ENCODE assay signal across 9 mouse cellular contexts in genomic region chr5:144794687-144795086, GRCm38 (mm10). TPM values are rescaled to one million over a fixed set of nuclear protein-coding genes. Genes with fewer than 3 reads are reported as not detected.
DNase-seq lines count a peak whose midpoint lies in the region; ATAC-seq lines count a peak whose summit lies in the region.
"Had no signal": no experiment of that assay in that cellular context is flagged by ENCODE, and none has a peak within 500 bp of the region (broad histone marks: within the 10 kb centered on the region; RNA-seq: fewer than 3 reads in every experiment).

No protein-coding gene starts in this region.

- H3K9me3 ChIP-seq in embryonic facial prominence, embryonic 11.5 days (replicated peaks; ENCODE audit: control insufficient read depth, low read length), result no peaks in the 10 kb centered on the region
- H3K9me3 ChIP-seq: embryonic facial prominence, embryonic 15.5 days had no signal

- DNase-seq in frontal cortex, adult 2 months (ENCODE audit: extremely low spot score in 1 of 2, low spot score in 1 of 2), result peak; percentile 18 to 52
- no peak for DNase-seq in frontal cortex, postnatal 14 days (ENCODE audit: low spot score in 2 of 2)
- DNase-seq in 3134 (ENCODE audit: extremely low read depth, insufficient read length, low spot score), result peak; percentile 36
- DNase-seq in NIH3T3 (ENCODE audit: low read depth), result peak; percentile 59
- DNase-seq in embryonic facial prominence, embryonic 11.5 days (ENCODE audit: low spot score), result peak; percentile 47
- peak; percentile 38 to 56 for DNase-seq in left cerebral cortex, postnatal 14 days (ENCODE audit: low spot score in 2 of 2)
- DNase-seq in retina, adult 2 months (ENCODE audit: low read depth, low spot score), result peak; percentile 11

- H3K27me3 ChIP-seq in embryonic facial prominence, embryonic 11.5 days (ENCODE audit: control insufficient read depth, insufficient read depth, low read length), result no peaks in the 10 kb centered on the region
- H3K27me3 ChIP-seq: embryonic facial prominence, embryonic 15.5 days had no signal

- no peak overlapping the region for H3K4me2 ChIP-seq in embryonic facial prominence, embryonic 11.5 days (ENCODE audit: low read depth, low read length)
- H3K4me2 ChIP-seq: embryonic facial prominence, embryonic 15.5 days had no signal

- H3K36me3 ChIP-seq in embryonic facial prominence, embryonic 11.5 days (replicated peaks; ENCODE audit: control insufficient read depth, insufficient read depth, low read depth, low read length), result peaks cover 27% of the 10 kb centered on the region

- H3K4me1 ChIP-seq in embryonic facial prominence, embryonic 11.5 days (ENCODE audit: control insufficient read depth, insufficient read depth, low read length), result no peaks in the 10 kb centered on the region
- H3K4me1 ChIP-seq: embryonic facial prominence, embryonic 15.5 days had no signal

- 82% methylated on average over 6 of the region's 6 CpGs for WGBS in embryonic facial prominence, embryonic 11.5 days

- H3K27ac ChIP-seq in embryonic facial prominence, embryonic 11.5 days (replicated peaks; ENCODE audit: low read depth, low read length), result no peak overlapping the region
- H3K27ac ChIP-seq: embryonic facial prominence, embryonic 15.5 days had no signal

- no peak overlapping the region for H3K4me3 ChIP-seq in embryonic facial prominence, embryonic 11.5 days (ENCODE audit: low read depth, low read length)
- H3K4me3 ChIP-seq: embryonic facial prominence, embryonic 15.5 days had no signal

- no peak; the same call in 1 of the 2 replicates for ATAC-seq in embryonic facial prominence, embryonic 11.5 days (replicated peaks; ENCODE audit: insufficient number of reproducible peaks, low FRiP score, low TSS enrichment, low read depth)
- ATAC-seq in inflammation-experienced regulatory T-cells, adult 6 months, result no peak

- no peak overlapping the region for H3K9ac ChIP-seq in embryonic facial prominence, embryonic 11.5 days (replicated peaks; ENCODE audit: low read length)
- H3K9ac ChIP-seq: embryonic facial prominence, embryonic 15.5 days had no signal

- intact Hi-C loops in left cerebral cortex, postnatal 14 days (cut with DNase I), result no loop called here

RNA-seq across cellular contexts. Expression of gene Trrap, which starts 27.2 kb away (rescaled TPM):
- polyA plus RNA-seq in frontal cortex, adult 2 months (2012; rRNA removed), result 171 and 174 TPM in 2 replicates
- 78.8 and 82.2 TPM in 2 replicates for polyA plus RNA-seq in embryonic facial prominence, embryonic 11.5 days (2014; fragmentation: Nextera tagmentation; extraction: Ambion mirVana)
- 100 to 1,000 TPM; 164 to 166 TPM for total RNA-seq in left cerebral cortex, postnatal 14 days (2021)
- polyA plus RNA-seq in inflammation-experienced regulatory T-cells, adult 6 months (2017; shearing (Covaris generic)), result 10 to 100 TPM; 49.5 to 91.7 (median 64.1) TPM

RNA-seq across cellular contexts. Expression of gene Tmem130, which starts 33.1 kb away (rescaled TPM):
- 153 and 159 TPM in 2 replicates for polyA plus RNA-seq in frontal cortex, adult 2 months (2012; rRNA removed)
- 3.0 and 4.2 TPM in 2 replicates for polyA plus RNA-seq in embryonic facial prominence, embryonic 11.5 days (2014; fragmentation: Nextera tagmentation; extraction: Ambion mirVana)
- total RNA-seq in left cerebral cortex, postnatal 14 days (2021), result 100 to 1,000 TPM; 155 to 183 TPM
- polyA plus RNA-seq in inflammation-experienced regulatory T-cells, adult 6 months (2017; shearing (Covaris generic)), result not detected

Comparison
In these comparisons a context has a peak if more than half of its experiments do, and no peak if none do; other contexts are left out.
1. DNase-seq: peak in frontal cortex, adult 2 months (2 of 2), 3134 (single experiment), NIH3T3 (single experiment), embryonic facial prominence, embryonic 11.5 days (single experiment), left cerebral cortex, postnatal 14 days (2 of 2) and retina, adult 2 months (single experiment); none in frontal cortex, postnatal 14 days (0 of 2).
2. RNA of gene Tmem130, which starts 33.1 kb away (polyA plus RNA-seq): 153 to 159 TPM in frontal cortex, adult 2 months; 3.0 to 4.2 TPM in embryonic facial prominence, embryonic 11.5 days and not detected in inflammation-experienced regulatory T-cells, adult 6 months; every median in the first group is over 10 times any median in the second.